Mouse (Mus musculus): ENCODE measurements around the gene Zc3h12d.

- TF ChIP-seq MYOD1 (IDR thresholded peaks at IDR 0.05; ENCODE audit: control insufficient read depth in 1 of 3, insufficient read length in 2 of 3, low read depth in 2 of 3) = no peak
- no peak for TF ChIP-seq MYOG (IDR thresholded peaks at IDR 0.05; ENCODE audit: control insufficient read depth in 1 of 3, insufficient read depth in 1 of 3, insufficient read length in 2 of 3, low read depth in 2 of 3)
- no peak for TF ChIP-seq SRF (IDR thresholded peaks at IDR 0.05; ENCODE audit: control insufficient read depth, insufficient read length, low read depth)
Measured at GRCm38 (mm10) chr10:7861937-7862657, 29.8 kb downstream of the Zc3h12d start.
